Mouse (Mus musculus) liver, embryonic 14.5 days (tissue): ENCODE measurements around the gene Wars2. TPM values are rescaled to one million over a fixed set of nuclear protein-coding genes. Genes with fewer than 3 reads are reported as not detected.

Experiments used
- ATAC-seq: fragments of 200-750 bp; cut with Nextera tagmentation; 2 replicates; pipeline ENCODE4 v1.8.0; 2017; ENCODE audit warnings: moderate number of reproducible peaks, mild to moderate bottlenecking, moderate library complexity; ENCODE audit not compliant: insufficient read depth
- DNase-seq, 3 experiments: peaks; one replicate each; pipeline ENCODE4 v3.0.0-alpha.2; 2012 to 2013; ENCODE audit warnings: low read depth in 3 of 3, low spot score in 3 of 3
- H3K27ac ChIP-seq: fragments of 300-500 bp; sonication (generic); 2 replicates; pipeline ENCODE4 v1.5.1; 2014; ENCODE audit warnings: moderate library complexity, mild to moderate bottlenecking, control low read depth, inconsistent platforms
- H3K27me3 ChIP-seq: fragments of 300-500 bp; sonication (generic); 2 replicates; pipeline ENCODE4 v1.6.1; 2014; ENCODE audit warnings: mild to moderate bottlenecking, low read length, moderate library complexity; ENCODE audit not compliant: control insufficient read depth, insufficient read depth
- H3K36me3 ChIP-seq: fragments of 300-500 bp; sonication (generic); replicated peaks from 2 replicates; pipeline ENCODE4 v1.6.1; 2014; ENCODE audit warnings: low read depth; ENCODE audit not compliant: control insufficient read depth, insufficient read depth
- H3K4me1 ChIP-seq, 2 experiments: fragments of 200-500 bp in 1 of 2; fragments of 300-500 bp in 1 of 2; sonication (generic) in 1 of 2; replicated peaks; 2 replicates each; pipeline ENCODE4 v1.6.1; 2012 to 2014; ENCODE audit warnings: antibody characterized with exemption in 1 of 2, inconsistent platforms in 1 of 2, low read length in 1 of 2; ENCODE audit not compliant: control insufficient read depth in 2 of 2, insufficient read depth in 2 of 2
- H3K4me2 ChIP-seq: fragments of 300-500 bp; sonication (generic); 2 replicates; pipeline ENCODE4 v1.6.1; 2014; ENCODE audit warnings: low read depth, mild to moderate bottlenecking, control low read depth, moderate library complexity
- H3K4me3 ChIP-seq, 2 experiments: fragments of 200-500 bp in 1 of 2; fragments of 300-500 bp in 1 of 2; sonication (generic) in 1 of 2; 2 replicates each; pipeline ENCODE4 v1.5.1; 2012 to 2014; ENCODE audit warnings: low read depth in 2 of 2, low read length in 2 of 2, mild to moderate bottlenecking in 2 of 2, control low read depth in 1 of 2, inconsistent platforms in 1 of 2, moderate library complexity in 1 of 2; ENCODE audit not compliant: insufficient read depth in 1 of 2
- H3K9ac ChIP-seq: fragments of 300-500 bp; sonication (generic); replicated peaks from 2 replicates; pipeline ENCODE4 v1.6.1; 2014; ENCODE audit warnings: mild to moderate bottlenecking, control low read depth, moderate library complexity
- H3K9me3 ChIP-seq: fragments of 300-500 bp; sonication (generic); 2 replicates; pipeline ENCODE4 v1.6.1; 2016; ENCODE audit warnings: low read length, mixed read lengths; ENCODE audit not compliant: control insufficient read depth
- CTCF ChIP-seq: IDR thresholded peaks from 2 replicates; pipeline ENCODE4 v1.5.1; 2016; ENCODE audit warnings: antibody characterized with exemption, low read depth, control low read depth
- EP300 ChIP-seq: IDR thresholded peaks from 2 replicates; pipeline ENCODE4 v1.6.1; 2016; ENCODE audit warnings: antibody characterized with exemption, low read depth
- WGBS: fragments of 180-500 bp; shearing (Covaris S2); extraction: QIAGEN DNeasy Blood & Tissue Kit; methylation state at CpG from one replicate; pipeline ENCODE4 v1.1.7; 2014; ENCODE audit not compliant: insufficient replicate concordance; 5-methylcytosine and 5-hydroxymethylcytosine counted together
- polyA plus RNA-seq, 2 experiments: library from polyadenylated mRNA; depleted of rRNA in 1 of 2; stranded (reverse) in 1 of 2; unstranded in 1 of 2; fragments of >200 nt; fragmentation: Nextera tagmentation in 1 of 2; extraction: Ambion mirVana in 1 of 2; gene quantifications; 2 replicates each; pipeline versions ENCODE4 v1.2.1 to v1.2.3; 2012 to 2014

Gene Wars2
- polyA plus RNA-seq, 2 experiments: 2.1 to 2.8 TPM

DNA sequence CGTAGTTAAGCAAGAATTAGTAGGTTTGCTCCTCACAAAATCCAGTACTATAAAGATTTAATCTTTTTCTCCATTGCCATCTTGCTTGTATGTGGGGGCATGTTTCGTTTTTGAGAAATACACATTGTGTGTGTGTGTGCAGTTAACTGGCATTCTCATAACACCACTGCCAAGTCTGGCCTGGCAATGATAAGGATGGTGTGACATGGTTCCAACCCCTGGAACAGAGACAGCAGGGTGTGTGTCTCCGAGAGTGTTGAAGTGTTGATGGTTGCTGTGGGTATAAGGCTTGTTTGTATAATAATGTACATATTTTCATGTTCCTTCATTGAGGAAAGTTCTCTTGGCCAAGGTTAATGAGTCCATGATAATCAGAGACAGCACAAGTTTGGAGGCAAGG, 19.1 kb downstream of the Wars2 start:
- no peaks in the 10 kb centered on the region for H3K9me3 ChIP-seq
- peaks cover 6 to 7% of the 10 kb centered on the region in 2 experiments; a peak in 2 of 4 replicates for H3K4me1 ChIP-seq
- H3K4me2 ChIP-seq: no peak overlapping the region
- H3K27me3 ChIP-seq: no peaks in the 10 kb centered on the region
- no peak for TF ChIP-seq CTCF
- TF ChIP-seq EP300: no peak
- H3K36me3 ChIP-seq: no peaks in the 10 kb centered on the region
- H3K4me3 ChIP-seq: no peak overlapping the region
- WGBS: 51% methylated on average over 3 of the region's 3 CpGs
- H3K9ac ChIP-seq: no peak overlapping the region
- DNase-seq: no peak
- no peak for ATAC-seq
- H3K27ac ChIP-seq: no peak overlapping the region

DNA sequence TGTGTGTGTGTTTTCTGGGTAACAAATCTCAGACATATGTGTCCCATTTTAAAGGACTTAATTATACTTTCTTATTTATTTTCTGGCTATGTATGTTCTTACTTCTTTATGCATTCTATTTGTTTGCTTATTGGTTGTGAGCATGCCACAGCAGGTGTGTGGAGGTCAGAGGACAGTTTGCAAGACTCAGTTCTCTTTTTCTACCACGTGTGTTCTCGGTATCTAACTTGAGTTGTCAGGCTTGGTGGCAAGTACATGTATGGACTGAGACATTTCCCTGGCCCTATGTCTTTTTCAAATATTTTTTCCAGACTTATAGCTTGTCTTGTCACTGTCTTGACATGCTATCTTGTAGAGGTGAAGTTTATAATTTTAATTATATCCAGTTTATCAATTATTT, 21.3 kb downstream of the Wars2 start:
- WGBS: 66% methylated on average over 2 of the region's 2 CpGs
- H3K4me2 ChIP-seq: no peak overlapping the region
- DNase-seq (no peak), ATAC-seq (no peak)
- peaks cover 6 to 7% of the 10 kb centered on the region in 2 experiments; a peak in 2 of 4 replicates for H3K4me1 ChIP-seq
- H3K9ac ChIP-seq: no peak overlapping the region
- no peaks in the 10 kb centered on the region for H3K9me3 ChIP-seq
- TF ChIP-seq EP300 (no peak), CTCF (no peak)
- H3K36me3 ChIP-seq: no peaks in the 10 kb centered on the region
- no peak overlapping the region for H3K27ac ChIP-seq
- no peaks in the 10 kb centered on the region for H3K27me3 ChIP-seq
- H3K4me3 ChIP-seq: no peak overlapping the region

GRCm38 (mm10) chr3:99167734-99168133, 26.9 kb downstream of the Wars2 start:
- H3K9ac ChIP-seq: no peak overlapping the region
- no peaks in the 10 kb centered on the region for H3K27me3 ChIP-seq
- H3K27ac ChIP-seq: no peak overlapping the region
- H3K9me3 ChIP-seq: no peaks in the 10 kb centered on the region
- ATAC-seq (no peak), DNase-seq (no peak)
- WGBS: 44% methylated on average over 4 of the region's 4 CpGs
- no peak overlapping the region for H3K4me3 ChIP-seq
- no peaks in the 10 kb centered on the region for H3K4me1 ChIP-seq
- TF ChIP-seq CTCF (no peak), EP300 (no peak)
- H3K36me3 ChIP-seq: no peaks in the 10 kb centered on the region
- no peak overlapping the region for H3K4me2 ChIP-seq

- H3K9ac ChIP-seq: no peak overlapping the region
- H3K36me3 ChIP-seq: no peaks in the 10 kb centered on the region
- H3K4me3 ChIP-seq: no peak overlapping the region
- H3K27me3 ChIP-seq: no peaks in the 10 kb centered on the region
- peak; percentile 30 to 58 (median 57) for DNase-seq
- H3K4me1 ChIP-seq: peaks cover 0 to 12% of the 10 kb centered on the region in 2 experiments; a peak in 3 of 4 replicates
- H3K27ac ChIP-seq: no peak overlapping the region
- TF ChIP-seq EP300 (peak; percentile 75), CTCF (no peak)
- ATAC-seq: peak; percentile 97
- WGBS: 40% methylated on average over 5 of the region's 5 CpGs
- no peak overlapping the region for H3K4me2 ChIP-seq
- H3K9me3 ChIP-seq: no peaks in the 10 kb centered on the region
Observed at GRCm38 (mm10) chr3:99173178-99173577, 32.3 kb downstream of the Wars2 start.

GRCm38 (mm10) chr3:99174658-99175304, 33.9 kb downstream of the Wars2 start:
- Histone ChIP-seq H3K27me3 (no peaks in the 10 kb centered on the region), H3K36me3 (no peaks in the 10 kb centered on the region), H3K9ac (no peak overlapping the region), H3K4me1 (peaks cover 0 to 12% of the 10 kb centered on the region in 2 experiments; a peak in 3 of 4 replicates), H3K4me2 (no peak overlapping the region), H3K27ac (no peak overlapping the region), H3K9me3 (no peaks in the 10 kb centered on the region), H3K4me3 (no peak overlapping the region)
- TF ChIP-seq CTCF: no peak
- TF ChIP-seq EP300: no peak
- no peak for DNase-seq
- 23% methylated on average over 9 of the region's 9 CpGs for WGBS
- ATAC-seq: no peak
